Mouse (Mus musculus) neural tube, embryonic 14.5 days (tissue): ENCODE data around the gene E130308A19Rik. TPM values are rescaled to one million over a fixed set of nuclear protein-coding genes. Genes with fewer than 3 reads are reported as not detected.

Experiments used
- ATAC-seq: fragments of 200-750 bp; cut with Nextera tagmentation; 2 replicates; pipeline ENCODE4 v1.8.0; 2017; ENCODE audit warnings: low read depth, mild to moderate bottlenecking, moderate TSS enrichment, moderate library complexity
- H3K27ac ChIP-seq: fragments of 300-500 bp; sonication (generic); 2 replicates; pipeline ENCODE4 v1.5.1; 2014; ENCODE audit warnings: low read depth, mild to moderate bottlenecking, control low read depth, low read length, moderate library complexity, mixed read lengths
- H3K27me3 ChIP-seq: fragments of 300-500 bp; sonication (generic); 2 replicates; pipeline ENCODE4 v1.6.1; 2014; ENCODE audit warnings: low read length; ENCODE audit not compliant: control insufficient read depth, insufficient read depth
- H3K36me3 ChIP-seq: fragments of 300-500 bp; sonication (generic); 2 replicates; pipeline ENCODE4 v1.6.1; 2014; ENCODE audit warnings: low read length, mixed read lengths; ENCODE audit not compliant: control insufficient read depth, insufficient read depth
- H3K4me1 ChIP-seq: fragments of 300-500 bp; sonication (generic); 2 replicates; pipeline ENCODE4 v1.6.1; 2014; ENCODE audit warnings: low read length; ENCODE audit not compliant: control insufficient read depth, insufficient read depth
- H3K4me2 ChIP-seq: fragments of 300-500 bp; sonication (generic); 2 replicates; pipeline ENCODE4 v1.6.1; 2014; ENCODE audit warnings: mild to moderate bottlenecking, low read depth, low read length, control low read depth
- H3K4me3 ChIP-seq: fragments of 300-500 bp; sonication (generic); 2 replicates; pipeline ENCODE4 v1.5.1; 2014; ENCODE audit warnings: low read depth, low read length, control low read depth, mixed read lengths
- H3K9ac ChIP-seq: fragments of 300-500 bp; sonication (generic); replicated peaks from 2 replicates; pipeline ENCODE4 v1.6.1; 2014; ENCODE audit warnings: low read depth, mild to moderate bottlenecking, control low read depth, low read length, mixed read lengths
- H3K9me3 ChIP-seq: fragments of 300-500 bp; sonication (generic); 2 replicates; pipeline ENCODE4 v1.6.1; 2016; ENCODE audit warnings: low read length; ENCODE audit not compliant: control insufficient read depth
- WGBS: fragments of 180-500 bp; shearing (Covaris S2); extraction: QIAGEN DNeasy Blood & Tissue Kit; methylation state at CpG from one replicate; pipeline ENCODE4 v1.1.7; 2014; 5-methylcytosine and 5-hydroxymethylcytosine counted together
- polyA plus RNA-seq: library from polyadenylated mRNA; unstranded; fragments of >200 nt; fragmentation: Nextera tagmentation; extraction: Ambion mirVana; gene quantifications from 2 replicates; pipeline ENCODE4 v1.2.1, GENCODE M21; 2014

Gene E130308A19Rik
- polyA plus RNA-seq, 1 experiment from 2014 or later: 59.8 TPM

DNA sequence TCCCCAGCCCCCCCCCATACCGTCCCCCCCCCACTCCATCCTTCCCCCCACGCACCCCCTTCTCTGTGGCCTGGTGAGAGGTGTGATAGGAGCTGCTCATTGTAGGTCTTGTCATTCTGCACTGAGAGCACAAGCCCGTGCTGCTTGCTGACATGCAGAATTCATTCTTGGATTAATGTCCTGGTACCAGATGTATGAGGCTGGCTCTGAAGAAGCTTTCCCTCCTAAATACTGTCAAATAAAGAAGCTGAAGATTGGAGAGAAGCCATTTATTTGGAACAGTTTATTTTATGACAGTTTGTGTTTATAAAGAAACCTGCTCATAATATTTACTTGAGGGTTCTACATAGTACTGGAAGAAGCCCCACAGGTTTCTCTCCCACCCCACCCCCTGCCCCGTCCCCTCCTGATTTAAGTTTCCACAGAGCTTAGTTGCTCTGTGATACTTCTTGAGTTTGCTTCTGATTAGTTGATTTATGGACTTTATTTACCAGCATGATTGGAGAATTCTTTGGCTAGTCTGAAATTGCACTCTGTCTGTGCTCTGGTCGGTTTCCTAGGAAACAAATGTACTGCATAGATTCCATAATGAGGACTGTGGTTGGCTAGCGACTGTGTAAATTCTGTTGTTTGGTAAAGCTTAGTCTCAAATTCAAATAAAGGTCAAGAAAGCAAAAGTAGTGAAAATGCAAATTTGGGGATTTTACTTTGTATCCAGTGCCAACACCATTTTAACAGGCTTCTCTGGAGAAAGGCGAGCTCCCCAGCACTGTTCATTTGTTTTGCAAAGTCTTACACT, 3.3 kb downstream of the E130308A19Rik start:
- no peaks in the 10 kb centered on the region for H3K36me3 ChIP-seq
- no peak overlapping the region for H3K27ac ChIP-seq
- no peaks in the 10 kb centered on the region for H3K27me3 ChIP-seq
- peak overlapping the region; percentile 31; the same call in 1 of the 2 replicates for H3K4me2 ChIP-seq
- ATAC-seq: peak; percentile 21; the same call in 1 of the 2 replicates
- 12% methylated on average over 7 of the region's 7 CpGs for WGBS
- H3K9ac ChIP-seq: no peak overlapping the region
- peaks cover 24% of the 10 kb centered on the region for H3K4me1 ChIP-seq
- H3K9me3 ChIP-seq: no peaks in the 10 kb centered on the region
- H3K4me3 ChIP-seq: no peak overlapping the region

DNA sequence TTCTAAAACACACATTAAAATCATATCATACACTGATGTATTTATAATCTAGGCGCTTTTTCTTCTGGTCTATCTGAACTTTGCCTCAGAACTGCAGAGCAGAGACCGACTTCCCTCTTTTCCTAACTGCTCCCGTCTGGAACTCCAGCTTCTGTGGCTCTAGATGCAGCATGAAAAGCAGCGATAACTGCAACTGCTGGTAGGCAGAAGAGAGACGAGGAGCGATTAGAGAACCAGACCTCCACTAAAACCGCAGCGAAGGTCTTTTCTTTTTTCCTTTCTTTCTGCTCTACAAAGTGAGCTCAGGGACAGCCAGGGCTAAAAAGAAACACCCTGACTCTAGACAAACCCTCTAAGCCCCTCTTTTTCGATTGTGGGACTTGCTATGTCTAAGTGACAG, 4.1 kb downstream of the E130308A19Rik start:
- no peaks in the 10 kb centered on the region for H3K27me3 ChIP-seq
- H3K9me3 ChIP-seq: no peaks in the 10 kb centered on the region
- no peaks in the 10 kb centered on the region for H3K36me3 ChIP-seq
- no peak overlapping the region for H3K27ac ChIP-seq
- H3K4me2 ChIP-seq: peak overlapping the region; percentile 6; the same call in 1 of the 2 replicates
- H3K4me1 ChIP-seq: peaks cover 24% of the 10 kb centered on the region
- no peak for ATAC-seq
- H3K9ac ChIP-seq: no peak overlapping the region
- 40% methylated on average over 9 of the region's 9 CpGs for WGBS
- H3K4me3 ChIP-seq: no peak overlapping the region

DNA sequence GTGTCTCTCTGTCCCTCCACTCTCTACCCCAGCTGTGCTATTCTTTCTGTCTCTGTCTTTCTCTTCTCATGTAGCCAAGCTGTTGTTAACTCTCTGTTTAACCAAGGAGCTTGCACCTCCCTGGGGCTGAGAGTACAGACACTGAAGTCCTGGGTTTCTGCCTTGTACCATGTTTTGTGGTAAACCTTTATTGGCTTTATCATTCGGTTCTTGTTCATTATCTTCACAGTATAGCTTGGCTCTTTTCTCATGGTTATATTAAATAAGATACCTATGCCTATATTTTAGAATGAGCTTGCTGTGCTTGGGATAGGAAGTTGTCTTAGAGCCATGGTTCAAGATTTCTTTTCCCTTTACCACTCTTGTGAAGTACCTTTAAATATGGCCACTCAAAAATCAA, 8.5 kb downstream of the E130308A19Rik start:
- Histone ChIP-seq H3K9me3 (no peaks in the 10 kb centered on the region), H3K4me3 (no peak overlapping the region), H3K4me2 (no peak overlapping the region), H3K27ac (no peak overlapping the region), H3K27me3 (no peaks in the 10 kb centered on the region), H3K36me3 (no peaks in the 10 kb centered on the region), H3K9ac (no peak overlapping the region), H3K4me1 (peaks cover 11% of the 10 kb centered on the region; the same call in 1 of the 2 replicates)
- 68% methylated on average over 1 of the region's 1 CpGs for WGBS
- ATAC-seq: no peak

DNA sequence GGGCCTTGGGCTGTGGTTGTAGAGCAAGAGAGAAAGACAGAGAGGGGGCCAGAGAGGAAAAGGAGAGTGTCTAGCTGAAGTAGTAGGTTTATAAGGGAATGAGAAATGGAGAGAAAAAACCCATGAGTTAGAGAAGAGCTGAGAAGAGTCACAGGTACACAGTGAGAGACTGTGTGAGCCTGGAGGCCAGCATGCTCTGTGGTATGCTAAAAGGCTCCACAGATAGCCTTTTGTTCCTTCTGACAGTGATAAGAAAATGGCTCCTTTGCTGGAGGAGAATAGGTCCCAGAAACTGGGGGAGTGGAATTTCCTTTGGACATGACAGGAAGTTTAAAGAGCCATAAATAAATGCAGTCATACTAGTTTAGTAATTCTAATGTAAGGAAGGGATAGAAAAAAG, 13.2 kb downstream of the E130308A19Rik start:
- Histone ChIP-seq H3K4me2 (no peak overlapping the region), H3K9me3 (no peaks in the 10 kb centered on the region), H3K36me3 (no peaks in the 10 kb centered on the region), H3K4me3 (no peak overlapping the region), H3K9ac (no peak overlapping the region), H3K27ac (no peak overlapping the region), H3K4me1 (peaks cover 5% of the 10 kb centered on the region; the same call in 1 of the 2 replicates), H3K27me3 (no peaks in the 10 kb centered on the region)
- ATAC-seq: no peak

DNA sequence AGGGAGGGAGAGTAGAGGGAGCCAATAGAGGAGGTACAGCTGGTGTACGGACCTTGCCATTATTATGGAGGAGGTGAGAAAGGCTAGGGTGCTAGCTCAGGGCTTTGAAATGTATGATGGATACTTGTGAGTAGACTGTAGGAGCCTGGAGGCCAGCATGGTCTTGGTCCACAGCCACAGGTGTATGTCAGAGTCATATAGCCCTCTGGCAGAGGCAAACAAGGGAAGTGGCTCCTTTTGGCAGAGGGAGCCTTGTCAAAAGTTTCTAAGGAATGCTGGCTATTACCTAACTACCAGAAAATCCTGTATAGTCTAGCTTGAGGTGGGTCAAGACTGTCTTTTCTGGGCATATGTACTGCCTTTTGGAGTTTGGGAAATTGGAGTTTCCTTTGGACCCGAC, 14.7 kb downstream of the E130308A19Rik start:
- Histone ChIP-seq H3K27ac (no peak overlapping the region), H3K9me3 (no peaks in the 10 kb centered on the region), H3K4me2 (no peak overlapping the region), H3K36me3 (no peaks in the 10 kb centered on the region), H3K4me1 (peaks cover 9% of the 10 kb centered on the region; the same call in 1 of the 2 replicates), H3K27me3 (no peaks in the 10 kb centered on the region), H3K4me3 (no peak overlapping the region), H3K9ac (no peak overlapping the region)
- no peak for ATAC-seq
- 100% methylated on average over 2 of the region's 2 CpGs for WGBS

DNA sequence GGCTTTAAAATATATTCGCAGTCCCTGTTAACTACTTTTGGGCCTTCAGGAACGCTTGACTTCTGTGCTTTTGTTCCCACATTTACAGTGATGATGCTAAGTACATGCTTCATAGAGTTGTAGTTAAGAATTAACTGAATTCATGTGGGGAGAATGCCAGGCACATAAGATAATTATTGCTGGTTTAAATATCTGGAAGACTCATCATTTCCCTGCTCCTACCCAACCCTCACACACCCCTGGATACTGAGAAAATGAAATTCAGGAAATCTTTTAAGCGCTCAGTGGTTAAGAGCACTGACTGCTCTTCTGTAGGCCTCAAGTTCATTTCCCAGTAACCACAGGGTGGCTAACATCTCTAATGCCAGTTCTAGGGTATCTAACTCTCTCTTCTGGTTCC, 16.0 kb downstream of the E130308A19Rik start:
- H3K4me2 ChIP-seq: no peak overlapping the region
- no peak overlapping the region for H3K27ac ChIP-seq
- H3K4me3 ChIP-seq: no peak overlapping the region
- 85% methylated on average over 3 of the region's 3 CpGs for WGBS
- H3K9ac ChIP-seq: no peak overlapping the region
- peaks cover 9% of the 10 kb centered on the region; the same call in 1 of the 2 replicates for H3K4me1 ChIP-seq
- H3K36me3 ChIP-seq: no peaks in the 10 kb centered on the region
- H3K9me3 ChIP-seq: no peaks in the 10 kb centered on the region
- no peak for ATAC-seq
- no peaks in the 10 kb centered on the region for H3K27me3 ChIP-seq

DNA sequence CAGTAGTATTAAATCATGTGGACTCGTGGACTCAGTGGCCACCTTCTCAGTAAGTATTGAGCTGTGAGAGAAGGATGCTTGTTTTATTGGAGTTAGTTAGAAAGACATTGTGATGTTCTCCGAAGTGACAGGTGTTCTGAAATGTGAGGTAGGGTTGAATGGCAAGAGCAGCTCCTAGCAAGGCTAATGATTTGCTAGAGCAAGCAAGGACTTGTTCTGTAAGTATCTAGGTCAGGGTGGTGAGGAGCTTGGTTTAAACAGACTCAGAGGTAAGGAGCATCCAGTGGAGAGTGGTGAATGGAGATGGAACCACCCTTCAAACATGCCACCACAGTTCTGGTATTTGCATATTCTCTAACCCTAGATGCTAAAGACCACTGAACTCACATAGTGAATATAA, 16.6 kb downstream of the E130308A19Rik start:
- 79% methylated on average over 2 of the region's 2 CpGs for WGBS
- H3K4me1 ChIP-seq: peaks cover 9% of the 10 kb centered on the region; the same call in 1 of the 2 replicates

DNA sequence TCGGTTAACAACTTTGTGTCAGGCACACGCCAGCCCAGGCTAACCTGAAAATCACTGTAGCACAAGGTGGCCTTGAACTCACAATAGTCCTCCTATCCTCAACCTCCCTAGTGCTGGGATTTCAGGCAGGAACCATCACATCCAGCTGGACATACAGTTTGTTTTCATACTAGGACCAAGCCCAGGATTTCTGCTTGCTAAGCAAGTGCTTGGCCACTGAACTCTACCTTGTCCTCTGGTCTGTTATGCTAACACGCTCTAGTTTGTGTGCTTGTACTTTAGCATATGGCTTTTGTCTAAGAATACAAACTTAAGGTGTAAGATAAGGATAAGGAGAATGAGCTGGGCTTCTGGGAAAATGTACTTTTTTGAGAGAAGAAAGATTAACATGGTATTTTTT, 18.4 kb downstream of the E130308A19Rik start:
- Histone ChIP-seq H3K27ac (no peak overlapping the region), H3K9me3 (no peaks in the 10 kb centered on the region), H3K4me3 (no peak overlapping the region), H3K4me2 (no peak overlapping the region), H3K4me1 (peaks cover 9% of the 10 kb centered on the region; the same call in 1 of the 2 replicates), H3K27me3 (no peaks in the 10 kb centered on the region), H3K9ac (no peak overlapping the region), H3K36me3 (no peaks in the 10 kb centered on the region)
- WGBS: 83% methylated on average over 3 of the region's 3 CpGs
- ATAC-seq: no peak

More for the DNA sequence above, 16.6 kb downstream of the E130308A19Rik start:
- Histone ChIP-seq H3K27ac (no peak overlapping the region), H3K36me3 (no peaks in the 10 kb centered on the region), H3K9me3 (no peaks in the 10 kb centered on the region), H3K4me3 (no peak overlapping the region), H3K27me3 (no peaks in the 10 kb centered on the region), H3K4me2 (no peak overlapping the region), H3K9ac (no peak overlapping the region)
- no peak for ATAC-seq

DNA sequence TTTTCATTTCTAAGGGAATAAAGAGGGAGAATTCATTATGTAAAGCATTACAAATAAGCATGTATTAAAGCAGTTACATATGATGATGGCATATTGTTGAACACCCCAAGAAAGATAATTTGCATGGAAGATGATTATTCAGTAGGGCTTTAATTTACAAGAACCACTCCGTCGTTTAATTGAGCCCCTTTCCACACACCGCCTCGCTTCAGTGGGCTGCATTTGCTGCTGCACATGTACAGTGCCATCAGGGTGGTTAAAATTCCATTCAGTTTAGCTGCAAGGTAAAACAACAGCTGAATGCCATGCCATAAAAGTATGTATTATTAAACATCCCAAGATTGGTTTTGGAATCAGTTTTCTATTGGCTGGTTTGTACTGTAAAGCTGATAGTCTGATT, 19.0 kb downstream of the E130308A19Rik start:
- no peak overlapping the region for H3K4me3 ChIP-seq
- WGBS: 30% methylated on average over 4 of the region's 4 CpGs
- H3K9me3 ChIP-seq: no peaks in the 10 kb centered on the region
- no peak overlapping the region for H3K4me2 ChIP-seq
- peak; percentile 83 for ATAC-seq
- H3K36me3 ChIP-seq: no peaks in the 10 kb centered on the region
- peaks cover 9% of the 10 kb centered on the region; the same call in 1 of the 2 replicates for H3K4me1 ChIP-seq
- no peak overlapping the region for H3K27ac ChIP-seq
- H3K27me3 ChIP-seq: no peaks in the 10 kb centered on the region
- no peak overlapping the region for H3K9ac ChIP-seq
